Mouse (Mus musculus) E14TG2a.4 (cell line): ENCODE measurements at regions not wholly inside any gene's neighbourhood (a gene's known extent, or its start where the extent isn't known, plus 50 kb on each side); places are given as distances from the start of the nearest gene placed in this dataset.

Source experiments
- CTCF ChIP-seq: conservative IDR thresholded peaks from 2 replicates; pipeline ENCODE4 v1.5.1; 2014; ENCODE audit warnings: low read length
- POU5F1 ChIP-seq: IDR thresholded peaks from 2 replicates; pipeline ENCODE4 v1.6.1; 2014; ENCODE audit warnings: low read length, borderline replicate concordance

- TF ChIP-seq CTCF (no peak), POU5F1 (no peak)
Observed at GRCm38 (mm10) chr12:77089624-77090278, 127.8 kb upstream of the Max start.
